Mouse (Mus musculus) liver, embryonic 15.5 days (tissue): ENCODE data around the gene Olfr206. TPM values are rescaled to one million over a fixed set of nuclear protein-coding genes. Genes with fewer than 3 reads are reported as not detected.
"Not testable (repeated sequence)": the region's sequence is repeated elsewhere in the genome, so short reads cannot be mapped to it uniquely, and the experiment has no call there.

Experiments
- ATAC-seq: fragments of 200-750 bp; cut with Nextera tagmentation; 2 replicates; pipeline ENCODE4 v1.8.0; 2017; ENCODE audit warnings: moderate number of reproducible peaks, mild to moderate bottlenecking, moderate library complexity; ENCODE audit not compliant: insufficient read depth
- H3K27ac ChIP-seq: fragments of 300-500 bp; sonication (generic); replicated peaks from 2 replicates; pipeline ENCODE4 v1.5.1; 2015; ENCODE audit warnings: mild to moderate bottlenecking, inconsistent platforms
- H3K27me3 ChIP-seq: fragments of 300-500 bp; sonication (generic); 2 replicates; pipeline ENCODE4 v1.6.1; 2015; ENCODE audit warnings: mild to moderate bottlenecking, inconsistent platforms
- H3K36me3 ChIP-seq: fragments of 300-500 bp; sonication (generic); replicated peaks from 2 replicates; pipeline ENCODE4 v1.6.1; 2015; ENCODE audit warnings: moderate library complexity, mild to moderate bottlenecking, inconsistent platforms
- H3K4me1 ChIP-seq: fragments of 300-500 bp; sonication (generic); replicated peaks from 2 replicates; pipeline ENCODE4 v1.6.1; 2015; ENCODE audit warnings: inconsistent platforms
- H3K4me2 ChIP-seq: fragments of 300-500 bp; sonication (generic); 2 replicates; pipeline ENCODE4 v1.6.1; 2015; ENCODE audit warnings: moderate library complexity, mild to moderate bottlenecking, inconsistent platforms
- H3K4me3 ChIP-seq: fragments of 300-500 bp; sonication (generic); replicated peaks from 2 replicates; pipeline ENCODE4 v1.5.1; 2015; ENCODE audit warnings: mild to moderate bottlenecking, inconsistent platforms
- H3K9ac ChIP-seq: fragments of 300-500 bp; sonication (generic); 2 replicates; pipeline ENCODE4 v1.6.1; 2015; ENCODE audit warnings: moderate library complexity, mild to moderate bottlenecking, inconsistent platforms
- H3K9me3 ChIP-seq: fragments of 300-500 bp; sonication (generic); replicated peaks from 2 replicates; pipeline ENCODE4 v1.6.1; 2016; ENCODE audit warnings: inconsistent platforms
- WGBS: fragments of 180-500 bp; shearing (Covaris S2); methylation state at CpG from one replicate; pipeline ENCODE4 v1.1.7; 2015; ENCODE audit warnings: mixed read lengths; ENCODE audit not compliant: insufficient replicate concordance; 5-methylcytosine and 5-hydroxymethylcytosine counted together
- polyA plus RNA-seq: library from polyadenylated mRNA; unstranded; fragments of >200 nt; fragmentation: Nextera tagmentation; extraction: Ambion mirVana; gene quantifications from 2 replicates; pipeline ENCODE4 v1.2.1, GENCODE M21; 2015

Gene Olfr206
- not detected in 2 replicates for polyA plus RNA-seq

- H3K4me3 ChIP-seq: no peak within 1 kb of the TSS
- 69% methylated on average over 1 of the region's 1 CpGs for WGBS
- no peak within 1 kb of the TSS for H3K9ac ChIP-seq
- H3K27me3 ChIP-seq: no peaks in the 10 kb centered on the region
- ATAC-seq: no peak
- H3K36me3 ChIP-seq: no peaks in the 10 kb centered on the region
- no peak within 1 kb of the TSS for H3K4me2 ChIP-seq
- H3K9me3 ChIP-seq: no peaks in the 10 kb centered on the region
- H3K27ac ChIP-seq: no peak within 1 kb of the TSS
- H3K4me1 ChIP-seq: no peaks in the 10 kb centered on the region
Observed at GRCm38 (mm10) chr16:59349146-59349545, at the start of gene Olfr206. Gene Olfr206, minus strand, starts transcription at chr16:59349246.

DNA sequence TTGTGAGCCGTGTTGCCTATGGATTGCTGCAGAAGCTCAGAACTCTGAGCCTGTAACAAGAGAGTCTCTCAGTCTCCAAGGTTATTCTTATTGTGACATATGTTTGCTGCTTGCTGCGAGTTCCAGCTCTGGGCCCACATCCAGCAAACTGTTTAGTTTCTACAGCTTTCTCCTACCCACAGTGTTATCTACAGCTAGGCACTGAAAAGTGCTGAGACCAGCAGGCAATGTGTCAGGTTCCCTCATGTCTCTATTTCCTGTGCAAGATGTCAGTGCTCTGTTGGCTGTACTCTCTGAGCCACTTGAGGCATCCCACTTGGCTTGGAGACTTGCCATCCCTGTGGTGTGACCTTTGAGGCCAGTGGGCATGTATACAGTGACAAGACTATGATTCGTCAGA, 44.3 kb upstream of the Olfr206 start:
- WGBS: 56% methylated on average over 3 of the region's 3 CpGs
- Histone ChIP-seq H3K4me1 (no peaks in the 10 kb centered on the region), H3K4me2 (no peak overlapping the region), H3K36me3 (no peaks in the 10 kb centered on the region), H3K4me3 (no peak overlapping the region), H3K9ac (no peak overlapping the region), H3K9me3 (no peaks in the 10 kb centered on the region), H3K27ac (no peak overlapping the region), H3K27me3 (no peaks in the 10 kb centered on the region)
- ATAC-seq: no peak

DNA sequence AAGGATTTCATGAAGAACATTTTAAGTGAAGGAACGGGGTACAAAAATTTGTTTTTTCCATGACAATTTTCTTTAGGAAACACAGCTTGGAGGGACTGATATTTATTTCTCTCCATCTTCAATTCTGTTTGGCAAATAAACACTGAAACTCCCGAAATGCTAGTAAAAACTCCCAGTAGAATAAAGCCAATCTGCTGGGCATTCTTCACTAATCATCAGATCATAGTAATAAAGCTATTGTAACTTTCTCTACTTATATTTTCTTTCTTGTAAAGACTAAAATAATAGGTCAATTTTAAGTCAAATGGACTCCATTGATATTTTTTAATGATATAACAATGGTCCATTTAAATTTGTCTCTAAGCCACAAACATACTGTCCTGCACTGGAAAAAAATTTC, 14.8 kb upstream of the Olfr206 start, which contains the start of gene Olfr209:
TSS of gene Olfr209 (minus strand) at position 101 of the 400 bp plus-strand sequence.
- H3K4me3 ChIP-seq: no peak within 1 kb of the TSS
- H3K36me3 ChIP-seq: no peaks in the 10 kb centered on the region
- H3K27me3 ChIP-seq: no peaks in the 10 kb centered on the region
- no peaks in the 10 kb centered on the region for H3K9me3 ChIP-seq
- no peak within 1 kb of the TSS for H3K4me2 ChIP-seq
- H3K4me1 ChIP-seq: no peaks in the 10 kb centered on the region
- no peak for ATAC-seq
- WGBS: 41% methylated on average over 2 of the region's 2 CpGs
- no peak within 1 kb of the TSS for H3K27ac ChIP-seq
- no peak within 1 kb of the TSS for H3K9ac ChIP-seq

GRCm38 (mm10) chr16:59331038-59331437, 18.0 kb downstream of the Olfr206 start, which contains the start of gene Olfr205:
Gene Olfr205, minus strand, starts transcription at chr16:59331138.
- H3K9me3 ChIP-seq: 0 out of 2 replicates have a peak, but pooled peaks cover 2% of the 10 kb centered on the region
- ATAC-seq: no peak
- H3K9ac ChIP-seq: no peak within 1 kb of the TSS
- H3K27me3 ChIP-seq: no peaks in the 10 kb centered on the region
- no peak within 1 kb of the TSS for H3K4me2 ChIP-seq
- no peak within 1 kb of the TSS for H3K4me3 ChIP-seq
- H3K36me3 ChIP-seq: no peaks in the 10 kb centered on the region
- H3K4me1 ChIP-seq: no peaks in the 10 kb centered on the region
- no peak within 1 kb of the TSS for H3K27ac ChIP-seq

- not testable (repeated sequence) for H3K4me2 ChIP-seq, H3K4me3 ChIP-seq, H3K27ac ChIP-seq, H3K9me3 ChIP-seq, H3K9ac ChIP-seq, ATAC-seq, H3K4me1 ChIP-seq, H3K27me3 ChIP-seq, H3K36me3 ChIP-seq
- 30% methylated on average over 1 of the region's 1 CpGs for WGBS
Observed at GRCm38 (mm10) chr16:59323262-59323661, 25.8 kb downstream of the Olfr206 start.

GRCm38 (mm10) chr16:59318148-59318547, 30.9 kb downstream of the Olfr206 start, which contains the start of gene Olfr204:
Gene Olfr204, minus strand, starts transcription at chr16:59318248.
- H3K4me1 ChIP-seq: no peaks in the 10 kb centered on the region
- no peaks in the 10 kb centered on the region for H3K36me3 ChIP-seq
- H3K27me3 ChIP-seq: no peaks in the 10 kb centered on the region
- no peak within 1 kb of the TSS for H3K4me3 ChIP-seq
- H3K27ac ChIP-seq: no peak within 1 kb of the TSS
- no peak for ATAC-seq
- no peak within 1 kb of the TSS for H3K9ac ChIP-seq
- H3K9me3 ChIP-seq: no peaks in the 10 kb centered on the region
- H3K4me2 ChIP-seq: no peak within 1 kb of the TSS

GRCm38 (mm10) chr16:59298581-59298980, 50.5 kb downstream of the Olfr206 start, which contains the start of gene Olfr203:
Gene Olfr203, plus strand, starts transcription at chr16:59298881.
- Histone ChIP-seq H3K4me2 (no peak within 1 kb of the TSS), H3K27me3 (no peaks in the 10 kb centered on the region), H3K9me3 (no peaks in the 10 kb centered on the region), H3K9ac (no peak within 1 kb of the TSS), H3K4me1 (no peaks in the 10 kb centered on the region), H3K4me3 (no peak within 1 kb of the TSS), H3K27ac (no peak within 1 kb of the TSS), H3K36me3 (no peaks in the 10 kb centered on the region)
- WGBS: 67% methylated on average over 2 of the region's 2 CpGs
- no peak for ATAC-seq

Other genes starting within 250 kb of the Olfr206 start
- not detected in 2 replicates for gene Olfr193, start 237.4 kb downstream of the Olfr206 start, polyA plus RNA-seq
- not detected in 2 replicates for gene Olfr194, start 228.2 kb downstream of the Olfr206 start, polyA plus RNA-seq
- gene Olfr195, start 202.2 kb downstream of the Olfr206 start, polyA plus RNA-seq: not detected in 2 replicates
- gene Olfr196, start 178.8 kb downstream of the Olfr206 start, polyA plus RNA-seq: not detected in 2 replicates
- not detected in 2 replicates for gene Olfr198, start 145.7 kb downstream of the Olfr206 start, polyA plus RNA-seq
- gene Olfr199, start 129.5 kb downstream of the Olfr206 start, polyA plus RNA-seq: not detected in 2 replicates
- 0.07 and 0.10 TPM in 2 replicates for gene Olfr201, start 76.6 kb downstream of the Olfr206 start, polyA plus RNA-seq
- gene Olfr202, start 62.5 kb downstream of the Olfr206 start, polyA plus RNA-seq: not detected in 2 replicates
- not detected in 2 replicates for gene Olfr203, start 50.4 kb downstream of the Olfr206 start, polyA plus RNA-seq
- gene Olfr204, start 31.0 kb downstream of the Olfr206 start, polyA plus RNA-seq: not detected in 2 replicates
- gene Olfr205, start 18.1 kb downstream of the Olfr206 start, polyA plus RNA-seq: not detected in 2 replicates
- gene Olfr209, start 14.7 kb upstream of the Olfr206 start, polyA plus RNA-seq: not detected in 2 replicates
- not detected in 2 replicates for gene Gabrr3, start 58.1 kb upstream of the Olfr206 start, polyA plus RNA-seq
- gene Riox2, start 122.5 kb upstream of the Olfr206 start, polyA plus RNA-seq: 13.9 TPM in 2 replicates